Mouse (Mus musculus): ENCODE measurements at regions not wholly inside any gene's neighbourhood (a gene's known extent, or its start where the extent isn't known, plus 50 kb on each side); places are given as distances from the start of the nearest gene placed in this dataset.

- no peak overlapping the region for H3K4me3 ChIP-seq (replicated peaks)
- 87% methylated on average over 4 of the region's 4 CpGs for WGBS
- no peaks in the 10 kb centered on the region for H3K36me3 ChIP-seq
- no peaks in the 10 kb centered on the region for H3K27me3 ChIP-seq
- ATAC-seq (replicated peaks; ENCODE audit: low FRiP score), result no peak
- H3K4me1 ChIP-seq, result 0 out of 2 replicates have a peak, but pooled peaks cover 2% of the 10 kb centered on the region
- no peak overlapping the region for H3K9ac ChIP-seq
- H3K27ac ChIP-seq, result no peak overlapping the region
- H3K4me2 ChIP-seq, result no peak overlapping the region
- 0 out of 2 replicates have a peak, but pooled peaks cover 3% of the 10 kb centered on the region for H3K9me3 ChIP-seq (replicated peaks)
Measured at GRCm38 (mm10) chr10:25023044-25023540, 95.8 kb upstream of the Arg1 start.

GRCm38 (mm10) chr10:25018946-25019345 is 91.7 kb upstream of the Arg1 start:
- 52% methylated on average over 2 of the region's 2 CpGs for WGBS
- no peak for ATAC-seq (replicated peaks; ENCODE audit: low FRiP score)

DNA sequence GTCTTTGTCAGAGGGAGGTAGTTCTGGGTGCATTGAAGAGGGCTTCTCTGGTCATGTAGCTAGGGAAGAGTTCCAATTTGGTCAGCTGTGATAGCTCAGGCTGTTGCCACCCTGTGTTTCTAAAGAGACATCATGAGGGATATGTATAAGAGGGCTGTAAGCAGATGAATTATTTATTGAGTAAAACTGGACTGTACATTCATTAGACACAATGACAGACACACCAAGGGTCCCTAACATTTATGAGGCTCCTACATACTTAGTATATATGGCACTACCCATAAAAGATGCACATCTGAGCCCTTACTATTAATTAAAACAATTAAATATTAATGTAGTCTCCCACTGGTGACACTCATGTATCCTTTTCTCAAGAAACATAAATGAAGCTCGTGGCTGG is 90.6 kb upstream of the Arg1 start:
- no peak overlapping the region for H3K4me3 ChIP-seq (replicated peaks)
- no peaks in the 10 kb centered on the region for H3K9me3 ChIP-seq (replicated peaks)
- no peaks in the 10 kb centered on the region for H3K36me3 ChIP-seq
- H3K27ac ChIP-seq, result no peak overlapping the region
- 0 out of 2 replicates have a peak, but pooled peaks cover 2% of the 10 kb centered on the region for H3K4me1 ChIP-seq
- H3K4me2 ChIP-seq, result no peak overlapping the region
- 74% methylated on average over 1 of the region's 1 CpGs for WGBS
- H3K27me3 ChIP-seq, result no peaks in the 10 kb centered on the region
- H3K9ac ChIP-seq, result no peak overlapping the region
- ATAC-seq (replicated peaks; ENCODE audit: low FRiP score), result no peak

More at GRCm38 (mm10) chr10:25018946-25019345, 91.7 kb upstream of the Arg1 start:
- Histone ChIP-seq H3K9ac (no peak overlapping the region), H3K4me3 (replicated peaks) (no peak overlapping the region), H3K4me1 (0 out of 2 replicates have a peak, but pooled peaks cover 2% of the 10 kb centered on the region), H3K27ac (no peak overlapping the region), H3K4me2 (no peak overlapping the region), H3K27me3 (no peaks in the 10 kb centered on the region), H3K9me3 (replicated peaks) (no peaks in the 10 kb centered on the region), H3K36me3 (no peaks in the 10 kb centered on the region)

- Histone ChIP-seq H3K36me3 (no peaks in the 10 kb centered on the region), H3K27ac (no peak overlapping the region), H3K4me2 (no peak overlapping the region), H3K27me3 (no peaks in the 10 kb centered on the region), H3K4me3 (replicated peaks) (no peak overlapping the region), H3K4me1 (0 out of 2 replicates have a peak, but pooled peaks cover 2% of the 10 kb centered on the region), H3K9ac (no peak overlapping the region), H3K9me3 (replicated peaks) (no peaks in the 10 kb centered on the region)
- no peak for ATAC-seq (replicated peaks; ENCODE audit: low FRiP score)
- 78% methylated on average over 9 of the region's 9 CpGs for WGBS
Measured at GRCm38 (mm10) chr10:25016110-25016509, 88.8 kb upstream of the Arg1 start.

DNA sequence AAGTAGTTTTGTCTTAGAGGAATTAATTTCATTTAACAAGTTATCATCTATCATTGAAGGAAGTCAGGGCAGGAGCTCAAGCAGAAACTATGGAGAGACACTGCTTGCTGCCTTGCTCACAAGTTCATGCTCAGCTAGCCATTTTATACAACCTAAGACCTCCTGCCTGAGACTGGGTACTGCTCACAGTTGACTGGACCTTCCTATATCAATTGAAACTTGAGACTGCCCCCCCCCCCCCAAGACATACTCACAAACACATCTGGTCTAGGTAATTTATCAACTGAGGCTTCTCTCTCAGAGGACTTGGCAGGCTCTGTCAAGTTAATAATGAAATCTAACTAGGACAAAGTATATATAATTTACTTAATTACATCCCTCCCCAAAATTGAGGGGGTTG is 84.8 kb upstream of the Arg1 start:
- Histone ChIP-seq H3K36me3 (no peaks in the 10 kb centered on the region), H3K9me3 (replicated peaks) (no peaks in the 10 kb centered on the region), H3K27ac (no peak overlapping the region), H3K4me3 (replicated peaks) (no peak overlapping the region), H3K9ac (no peak overlapping the region), H3K27me3 (no peaks in the 10 kb centered on the region), H3K4me2 (no peak overlapping the region), H3K4me1 (no peaks in the 10 kb centered on the region)
- ATAC-seq (replicated peaks; ENCODE audit: low FRiP score), result peak; percentile 75; the same call in 1 of the 2 replicates

DNA sequence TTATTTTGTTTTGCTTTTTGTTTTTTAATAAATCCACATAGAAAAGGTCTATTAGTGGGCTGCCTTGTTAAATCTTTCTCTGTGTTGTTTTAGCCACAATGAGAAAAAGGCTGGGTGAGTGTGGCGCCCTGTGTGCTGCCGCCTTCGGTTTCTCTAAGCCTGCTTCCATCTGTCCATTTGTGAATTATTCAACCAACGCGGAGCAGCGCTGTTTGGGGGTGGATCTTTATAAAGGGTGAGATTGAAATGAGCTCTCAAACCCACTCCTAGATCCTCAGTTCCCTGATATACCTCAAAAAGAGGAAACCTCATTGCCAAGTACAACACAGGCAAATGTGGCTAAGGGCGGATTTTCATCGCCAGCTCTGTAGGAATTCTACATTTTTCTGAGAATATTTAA is 74.0 kb upstream of the Arg1 start:
- no peaks in the 10 kb centered on the region for H3K27me3 ChIP-seq
- no peak overlapping the region for H3K27ac ChIP-seq
- no peaks in the 10 kb centered on the region for H3K36me3 ChIP-seq
- H3K4me1 ChIP-seq, result no peaks in the 10 kb centered on the region
- no peak overlapping the region for H3K9ac ChIP-seq
- ATAC-seq (replicated peaks; ENCODE audit: low FRiP score), result no peak
- WGBS, result 87% methylated on average over 8 of the region's 8 CpGs
- no peak overlapping the region for H3K4me3 ChIP-seq (replicated peaks)
- H3K4me2 ChIP-seq, result no peak overlapping the region
- no peaks in the 10 kb centered on the region for H3K9me3 ChIP-seq (replicated peaks)

DNA sequence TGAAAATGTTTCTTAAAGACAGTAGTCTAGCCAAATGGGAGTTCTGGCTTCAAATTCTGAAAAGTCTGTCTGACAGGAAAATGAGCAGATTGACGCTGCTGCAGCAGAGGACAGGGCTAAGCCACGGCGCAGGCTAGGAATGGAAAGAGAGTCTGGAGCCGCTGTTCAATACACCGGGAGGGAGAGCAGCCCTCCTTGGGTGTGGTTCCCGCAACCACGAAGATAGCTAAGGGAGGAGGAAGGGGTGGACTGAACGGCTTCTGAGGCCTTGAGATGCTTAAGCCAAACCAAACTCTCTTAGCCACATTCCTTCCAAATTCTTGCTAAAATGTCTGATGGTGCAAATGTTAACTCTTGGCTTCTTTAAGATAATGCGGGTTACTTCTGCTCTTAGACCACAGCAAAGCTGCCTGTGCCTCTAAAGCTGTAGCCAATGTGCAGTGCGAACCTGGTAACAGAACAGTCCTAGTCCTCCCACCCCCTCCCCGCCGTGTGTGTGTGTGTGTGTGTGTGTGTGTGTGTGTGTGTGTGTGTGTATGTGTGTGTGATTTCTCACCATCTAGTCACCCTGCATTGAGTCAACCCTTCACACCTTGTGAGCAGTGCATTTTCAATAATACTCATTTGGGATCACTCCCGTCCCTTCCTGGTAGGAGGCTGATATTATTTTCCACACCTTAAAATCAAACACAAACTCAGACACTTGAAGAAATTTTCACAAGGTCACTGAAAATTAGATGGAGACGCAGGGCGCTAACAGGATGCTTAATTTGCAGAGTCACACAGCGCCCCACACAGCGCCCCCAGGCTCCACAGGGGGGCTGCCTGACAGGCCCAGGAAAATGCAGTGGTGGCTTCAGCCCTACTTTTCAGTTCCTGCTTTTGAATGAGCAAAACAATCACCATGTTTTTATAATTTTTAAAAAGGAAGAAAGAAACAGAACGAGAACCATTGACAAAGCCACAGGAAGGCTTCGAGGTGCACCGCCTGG is 73.2 kb upstream of the Arg1 start:
- Histone ChIP-seq H3K27ac (no peak overlapping the region), H3K4me1 (no peaks in the 10 kb centered on the region), H3K4me2 (no peak overlapping the region), H3K9me3 (replicated peaks) (no peaks in the 10 kb centered on the region), H3K27me3 (no peaks in the 10 kb centered on the region), H3K4me3 (replicated peaks) (no peak overlapping the region), H3K9ac (no peak overlapping the region), H3K36me3 (no peaks in the 10 kb centered on the region)
- ATAC-seq (replicated peaks; ENCODE audit: low FRiP score), result no peak
- WGBS, result 82% methylated on average over 20 of the region's 20 CpGs

DNA sequence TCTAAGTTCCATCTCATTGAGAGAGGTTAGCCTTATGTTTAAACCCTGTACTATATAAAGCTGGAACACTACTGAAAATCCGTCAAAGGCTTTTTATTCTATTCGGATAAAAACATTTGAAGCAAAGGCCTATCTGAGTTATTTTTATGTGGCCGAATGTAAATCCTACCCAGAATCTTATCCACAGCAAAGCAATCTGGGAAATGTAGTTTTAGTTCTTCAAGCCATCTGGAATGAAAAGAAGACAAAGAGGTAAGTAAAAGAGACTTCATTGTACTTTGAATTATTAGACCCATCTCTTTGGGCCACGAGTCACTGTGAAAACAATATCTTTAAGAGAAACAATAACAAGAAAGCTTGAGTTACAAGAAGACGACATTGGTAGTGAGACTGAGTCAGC is 72.5 kb upstream of the Arg1 start:
- no peak overlapping the region for H3K27ac ChIP-seq
- H3K4me2 ChIP-seq, result no peak overlapping the region
- no peak overlapping the region for H3K9ac ChIP-seq
- no peaks in the 10 kb centered on the region for H3K27me3 ChIP-seq
- WGBS, result 58% methylated on average over 5 of the region's 5 CpGs
- ATAC-seq (replicated peaks; ENCODE audit: low FRiP score), result no peak
- no peaks in the 10 kb centered on the region for H3K9me3 ChIP-seq (replicated peaks)
- H3K4me1 ChIP-seq, result no peaks in the 10 kb centered on the region
- no peaks in the 10 kb centered on the region for H3K36me3 ChIP-seq
- H3K4me3 ChIP-seq (replicated peaks), result no peak overlapping the region

- Histone ChIP-seq H3K36me3 (no peaks in the 10 kb centered on the region), H3K9ac (no peak overlapping the region), H3K27me3 (no peaks in the 10 kb centered on the region), H3K27ac (no peak overlapping the region), H3K4me2 (no peak overlapping the region), H3K9me3 (replicated peaks) (no peaks in the 10 kb centered on the region), H3K4me3 (replicated peaks) (no peak overlapping the region), H3K4me1 (no peaks in the 10 kb centered on the region)
- 90% methylated on average over 3 of the region's 3 CpGs for WGBS
- no peak for ATAC-seq (replicated peaks; ENCODE audit: low FRiP score)
Measured at GRCm38 (mm10) chr10:24997661-24998060, 70.4 kb upstream of the Arg1 start.

- Histone ChIP-seq H3K27ac (no peak overlapping the region), H3K27me3 (no peaks in the 10 kb centered on the region), H3K4me2 (no peak overlapping the region), H3K4me3 (replicated peaks) (no peak overlapping the region), H3K9ac (no peak overlapping the region), H3K36me3 (no peaks in the 10 kb centered on the region), H3K9me3 (replicated peaks) (no peaks in the 10 kb centered on the region), H3K4me1 (no peaks in the 10 kb centered on the region)
- no peak for ATAC-seq (replicated peaks; ENCODE audit: low FRiP score)
- WGBS, result 89% methylated on average over 2 of the region's 2 CpGs
Measured at GRCm38 (mm10) chr10:24995751-24996150, 68.5 kb upstream of the Arg1 start.

GRCm38 (mm10) chr10:24989965-24990653 is 62.8 kb upstream of the Arg1 start:
- H3K27me3 ChIP-seq, result no peaks in the 10 kb centered on the region
- no peak overlapping the region for H3K27ac ChIP-seq
- no peak overlapping the region for H3K4me3 ChIP-seq (replicated peaks)
- 83% methylated on average over 2 of the region's 2 CpGs for WGBS
- no peaks in the 10 kb centered on the region for H3K36me3 ChIP-seq
- no peaks in the 10 kb centered on the region for H3K4me1 ChIP-seq
- H3K4me2 ChIP-seq, result no peak overlapping the region
- no peak for ATAC-seq (replicated peaks; ENCODE audit: low FRiP score)
- H3K9ac ChIP-seq, result no peak overlapping the region
- H3K9me3 ChIP-seq (replicated peaks), result no peaks in the 10 kb centered on the region

DNA sequence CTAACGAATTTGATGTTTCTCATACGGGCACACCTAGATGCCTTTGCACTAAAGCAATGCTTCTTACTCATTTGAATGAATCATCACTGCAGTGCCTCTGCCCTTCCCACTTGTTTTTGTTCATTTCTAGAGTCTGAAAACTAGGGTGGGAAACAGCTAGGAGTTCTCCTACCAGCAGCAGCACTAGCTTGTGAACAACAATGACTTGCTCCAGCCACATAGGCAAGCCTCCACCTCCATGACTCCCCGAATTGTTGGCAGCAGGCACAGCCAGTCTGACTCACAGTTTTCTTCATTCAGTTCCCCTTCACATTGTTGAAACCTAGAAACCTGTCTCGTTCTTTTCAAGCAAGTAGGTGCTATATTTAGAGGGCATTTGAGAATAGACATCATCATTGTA is 57.5 kb upstream of the Arg1 start:
- no peaks in the 10 kb centered on the region for H3K4me1 ChIP-seq
- H3K9ac ChIP-seq, result no peak overlapping the region
- no peaks in the 10 kb centered on the region for H3K36me3 ChIP-seq
- no peaks in the 10 kb centered on the region for H3K27me3 ChIP-seq
- ATAC-seq (replicated peaks; ENCODE audit: low FRiP score), result no peak
- peaks cover 8% of the 10 kb centered on the region; the same call in 1 of the 2 replicates for H3K9me3 ChIP-seq (replicated peaks)
- no peak overlapping the region for H3K27ac ChIP-seq
- WGBS, result 87% methylated on average over 4 of the region's 4 CpGs
- H3K4me2 ChIP-seq, result no peak overlapping the region
- H3K4me3 ChIP-seq (replicated peaks), result no peak overlapping the region
